Mouse (Mus musculus): Measurements from ENCODE around the gene Tbc1d5. TPM values are rescaled to one million over a fixed set of nuclear protein-coding genes. Genes with fewer than 3 reads are reported as not detected.

The Tbc1d5 gene
- 7.5 and 9.0 TPM in 2 replicates for polyA plus RNA-seq (2015; fragmentation: Nextera tagmentation; extraction: Ambion mirVana)

DNA sequence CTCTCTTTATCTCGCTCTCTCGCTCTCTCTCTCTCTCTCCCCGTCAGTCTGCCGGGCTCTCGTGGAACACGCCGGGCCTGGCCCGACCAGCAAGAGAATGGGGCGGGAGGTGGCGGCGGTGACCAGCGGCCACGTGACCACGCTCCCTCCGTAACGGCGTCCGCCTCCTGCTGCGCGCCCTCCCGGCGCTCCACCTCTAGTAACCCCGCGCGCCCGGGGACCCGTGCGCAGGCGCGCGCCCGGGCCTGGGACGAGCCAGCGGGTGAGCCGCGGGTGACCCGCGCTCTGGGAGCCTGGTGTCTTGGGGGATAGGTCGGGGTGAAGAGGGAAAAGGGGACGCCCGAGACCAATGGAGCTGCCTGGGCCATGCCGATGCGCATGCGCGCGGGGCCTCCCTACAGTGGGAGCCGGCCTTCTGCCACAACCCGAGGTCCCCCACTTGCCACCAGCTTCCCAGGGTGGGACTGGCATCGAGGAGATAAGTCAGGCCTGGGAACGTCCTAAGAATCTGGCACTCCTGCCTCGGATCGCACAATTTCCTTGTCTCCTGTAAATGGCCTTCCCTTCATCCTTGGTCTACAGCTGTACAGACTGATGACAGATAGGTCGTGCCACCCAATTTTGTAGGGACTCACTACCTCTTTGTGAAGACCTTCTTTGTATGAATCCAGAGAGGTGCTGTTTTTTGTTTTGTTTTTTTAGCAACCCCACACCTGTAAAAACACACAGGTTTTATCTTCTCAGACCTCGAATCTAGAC is at the start of gene Tbc1d5:
Tbc1d5 (minus strand) TSS at position 158 of the 759 bp plus-strand sequence.
- H3K27ac ChIP-seq (ENCODE audit: low read depth, low read length): peak within 1 kb of the TSS; percentile 99
- peak within 1 kb of the TSS; percentile 89 for H3K4me3 ChIP-seq (ENCODE audit: low read length)
- peak within 1 kb of the TSS; percentile 99 for H3K9ac ChIP-seq (ENCODE audit: low read depth, low read length)
- no peaks in the 10 kb centered on the region for H3K36me3 ChIP-seq (ENCODE audit: control insufficient read depth, insufficient read depth, low read length)
- H3K27me3 ChIP-seq (replicated peaks; ENCODE audit: control insufficient read depth, insufficient read depth, low read length): no peaks in the 10 kb centered on the region
- H3K4me2 ChIP-seq (ENCODE audit: low read length): peak within 1 kb of the TSS; percentile 85
- 2% methylated on average over 54 of the region's 54 CpGs for WGBS
- peak; percentile 97 for ATAC-seq
- no peaks in the 10 kb centered on the region for H3K9me3 ChIP-seq (ENCODE audit: control insufficient read depth, low read length)
- no peaks in the 10 kb centered on the region for H3K4me1 ChIP-seq (ENCODE audit: control insufficient read depth, insufficient read depth, low read depth, low read length)

DNA sequence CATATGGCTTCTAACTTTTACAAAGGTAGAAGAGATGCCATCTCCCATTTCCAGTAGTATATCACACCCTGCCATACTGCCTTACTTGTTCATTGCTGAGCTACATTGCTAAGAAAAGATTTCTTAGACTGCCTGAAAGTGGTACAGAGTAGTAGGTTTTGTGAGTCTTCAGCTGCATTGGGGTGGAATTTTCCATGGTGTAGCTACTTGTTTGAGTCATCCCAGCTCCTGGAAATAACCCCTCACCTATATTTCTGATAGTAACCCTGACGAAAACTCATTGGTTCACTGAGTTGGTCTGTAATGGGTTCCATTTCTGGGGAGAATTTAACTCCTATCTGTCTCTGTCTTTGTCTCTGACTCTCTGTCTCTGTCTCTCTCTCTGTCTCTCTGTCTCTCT is 46.9 kb upstream of the Tbc1d5 start:
- no peaks in the 10 kb centered on the region for H3K27me3 ChIP-seq (replicated peaks; ENCODE audit: control insufficient read depth, insufficient read depth, low read length)
- no peaks in the 10 kb centered on the region for H3K36me3 ChIP-seq (ENCODE audit: control insufficient read depth, insufficient read depth, low read length)
- 93% methylated on average over 1 of the region's 1 CpGs for WGBS
- H3K9ac ChIP-seq (ENCODE audit: low read depth, low read length): no peak overlapping the region
- H3K4me2 ChIP-seq (ENCODE audit: low read length): no peak overlapping the region
- no peak for ATAC-seq
- no peaks in the 10 kb centered on the region for H3K9me3 ChIP-seq (ENCODE audit: control insufficient read depth, low read length)
- H3K4me1 ChIP-seq (ENCODE audit: control insufficient read depth, insufficient read depth, low read depth, low read length): no peaks in the 10 kb centered on the region
- no peak overlapping the region for H3K27ac ChIP-seq (ENCODE audit: low read depth, low read length)
- no peak overlapping the region for H3K4me3 ChIP-seq (ENCODE audit: low read length)

GRCm38 (mm10) chr17:51223152-51223551 is 44.0 kb upstream of the Tbc1d5 start:
- Histone ChIP-seq H3K27me3 (replicated peaks; ENCODE audit: control insufficient read depth, insufficient read depth, low read length) (no peaks in the 10 kb centered on the region), H3K9ac (ENCODE audit: low read depth, low read length) (no peak overlapping the region), H3K9me3 (ENCODE audit: control insufficient read depth, low read length) (no peaks in the 10 kb centered on the region), H3K4me1 (ENCODE audit: control insufficient read depth, insufficient read depth, low read depth, low read length) (no peaks in the 10 kb centered on the region), H3K4me3 (ENCODE audit: low read length) (no peak overlapping the region), H3K36me3 (ENCODE audit: control insufficient read depth, insufficient read depth, low read length) (no peaks in the 10 kb centered on the region), H3K4me2 (ENCODE audit: low read length) (no peak overlapping the region), H3K27ac (ENCODE audit: low read depth, low read length) (no peak overlapping the region)
- WGBS: 13% methylated on average over 4 of the region's 4 CpGs
- no peak for ATAC-seq

GRCm38 (mm10) chr17:51221075-51221474 is 41.9 kb upstream of the Tbc1d5 start:
- Histone ChIP-seq H3K36me3 (ENCODE audit: control insufficient read depth, insufficient read depth, low read length) (no peaks in the 10 kb centered on the region), H3K4me2 (ENCODE audit: low read length) (no peak overlapping the region), H3K9ac (ENCODE audit: low read depth, low read length) (no peak overlapping the region), H3K4me3 (ENCODE audit: low read length) (no peak overlapping the region), H3K9me3 (ENCODE audit: control insufficient read depth, low read length) (no peaks in the 10 kb centered on the region), H3K27ac (ENCODE audit: low read depth, low read length) (no peak overlapping the region), H3K4me1 (ENCODE audit: control insufficient read depth, insufficient read depth, low read depth, low read length) (no peaks in the 10 kb centered on the region), H3K27me3 (replicated peaks; ENCODE audit: control insufficient read depth, insufficient read depth, low read length) (no peaks in the 10 kb centered on the region)
- ATAC-seq: no peak
- WGBS: 84% methylated on average over 7 of the region's 7 CpGs

DNA sequence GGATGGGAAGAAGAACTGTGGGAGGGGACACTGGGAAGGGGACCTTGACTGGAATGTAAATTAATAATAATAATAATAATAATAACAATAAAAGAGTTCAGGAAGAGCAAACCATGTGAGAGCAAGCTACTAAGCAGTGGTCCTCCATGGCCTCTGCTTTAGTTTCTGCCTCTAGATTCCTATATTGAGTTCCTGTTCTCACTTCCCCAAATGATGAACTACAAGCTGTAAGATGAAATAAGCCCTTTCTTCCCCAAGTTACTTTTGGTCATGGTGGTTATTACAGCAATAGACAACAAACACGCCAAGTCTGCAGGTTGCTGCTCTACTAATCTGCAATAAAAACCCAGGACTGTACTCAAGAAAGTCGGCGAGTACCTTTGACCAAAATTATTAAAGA is 40.7 kb upstream of the Tbc1d5 start:
- Histone ChIP-seq H3K4me3 (ENCODE audit: low read length) (no peak overlapping the region), H3K9me3 (ENCODE audit: control insufficient read depth, low read length) (0 out of 2 replicates have a peak, but pooled peaks cover 2% of the 10 kb centered on the region), H3K27ac (ENCODE audit: low read depth, low read length) (no peak overlapping the region), H3K4me2 (ENCODE audit: low read length) (no peak overlapping the region), H3K9ac (ENCODE audit: low read depth, low read length) (no peak overlapping the region), H3K36me3 (ENCODE audit: control insufficient read depth, insufficient read depth, low read length) (no peaks in the 10 kb centered on the region), H3K4me1 (ENCODE audit: control insufficient read depth, insufficient read depth, low read depth, low read length) (no peaks in the 10 kb centered on the region), H3K27me3 (replicated peaks; ENCODE audit: control insufficient read depth, insufficient read depth, low read length) (no peaks in the 10 kb centered on the region)
- WGBS: 95% methylated on average over 3 of the region's 3 CpGs
- no peak for ATAC-seq

DNA sequence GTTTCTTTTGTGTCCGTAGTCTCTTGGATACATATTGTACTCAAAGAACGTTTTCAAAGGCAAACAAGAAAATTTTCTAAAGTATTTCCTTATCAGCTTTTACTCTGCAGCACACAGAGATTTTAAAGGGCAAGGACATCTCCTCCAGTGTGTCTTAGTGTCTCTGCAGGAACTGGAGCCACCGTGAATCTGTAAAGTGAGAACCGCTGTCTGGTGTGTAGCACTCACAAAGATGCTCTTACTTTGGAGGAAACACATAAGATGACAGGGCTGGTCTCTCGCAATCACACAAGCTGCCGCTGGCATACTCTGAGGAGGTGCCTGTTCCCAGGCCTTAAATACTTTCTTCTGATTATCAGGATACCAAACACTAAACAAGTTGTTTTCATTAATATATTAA is 37.3 kb upstream of the Tbc1d5 start:
- Histone ChIP-seq H3K36me3 (ENCODE audit: control insufficient read depth, insufficient read depth, low read length) (no peaks in the 10 kb centered on the region), H3K4me1 (ENCODE audit: control insufficient read depth, insufficient read depth, low read depth, low read length) (no peaks in the 10 kb centered on the region), H3K9me3 (ENCODE audit: control insufficient read depth, low read length) (0 out of 2 replicates have a peak, but pooled peaks cover 2% of the 10 kb centered on the region), H3K4me3 (ENCODE audit: low read length) (no peak overlapping the region), H3K27ac (ENCODE audit: low read depth, low read length) (no peak overlapping the region), H3K27me3 (replicated peaks; ENCODE audit: control insufficient read depth, insufficient read depth, low read length) (no peaks in the 10 kb centered on the region), H3K4me2 (ENCODE audit: low read length) (no peak overlapping the region), H3K9ac (ENCODE audit: low read depth, low read length) (no peak overlapping the region)
- WGBS: 95% methylated on average over 6 of the region's 6 CpGs
- ATAC-seq: no peak

DNA sequence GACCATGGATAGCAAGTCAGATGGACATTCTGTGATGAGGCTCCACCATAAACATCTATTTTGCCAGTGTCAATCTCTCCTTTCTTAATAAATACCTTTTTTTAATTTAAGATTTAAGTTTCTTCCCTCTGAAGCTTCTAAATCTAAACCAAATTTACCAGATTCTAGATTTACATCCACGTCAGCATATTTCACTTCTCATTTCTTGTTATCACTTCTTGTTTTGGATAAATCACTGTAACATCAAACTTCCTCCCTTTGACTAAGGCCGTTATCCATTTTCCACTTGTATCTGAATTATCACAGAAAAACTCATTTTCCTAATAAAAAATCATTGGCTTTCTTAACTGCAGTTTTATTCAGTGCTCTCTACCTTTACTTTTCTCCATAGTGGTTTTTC is 30.4 kb upstream of the Tbc1d5 start:
- no peaks in the 10 kb centered on the region for H3K4me1 ChIP-seq (ENCODE audit: control insufficient read depth, insufficient read depth, low read depth, low read length)
- no peak overlapping the region for H3K4me2 ChIP-seq (ENCODE audit: low read length)
- H3K36me3 ChIP-seq (ENCODE audit: control insufficient read depth, insufficient read depth, low read length): no peaks in the 10 kb centered on the region
- H3K4me3 ChIP-seq (ENCODE audit: low read length): no peak overlapping the region
- H3K27ac ChIP-seq (ENCODE audit: low read depth, low read length): no peak overlapping the region
- H3K9ac ChIP-seq (ENCODE audit: low read depth, low read length): no peak overlapping the region
- H3K27me3 ChIP-seq (replicated peaks; ENCODE audit: control insufficient read depth, insufficient read depth, low read length): no peaks in the 10 kb centered on the region
- no peak for ATAC-seq
- no peaks in the 10 kb centered on the region for H3K9me3 ChIP-seq (ENCODE audit: control insufficient read depth, low read length)
- 90% methylated on average over 2 of the region's 2 CpGs for WGBS

DNA sequence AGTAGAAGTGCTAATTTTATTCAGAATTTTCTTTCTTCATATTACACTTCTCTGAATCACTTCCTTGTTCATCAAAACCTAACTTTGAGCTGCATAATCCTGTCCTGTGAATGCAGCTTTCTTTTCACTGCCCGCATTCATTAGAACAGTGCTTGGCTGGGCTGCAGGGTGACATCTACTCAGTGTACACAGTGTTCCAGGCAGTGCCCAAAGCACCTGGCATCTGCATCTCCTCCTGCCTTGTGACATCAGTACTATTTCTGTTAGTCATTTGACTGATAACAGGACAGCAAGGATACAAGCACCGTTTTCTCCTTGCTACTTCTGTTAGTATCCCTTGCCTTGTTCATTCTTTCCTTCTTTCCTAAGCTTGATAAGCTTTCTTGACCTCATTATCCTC is 25.5 kb upstream of the Tbc1d5 start:
- no peaks in the 10 kb centered on the region for H3K4me1 ChIP-seq (ENCODE audit: control insufficient read depth, insufficient read depth, low read depth, low read length)
- ATAC-seq: no peak
- H3K36me3 ChIP-seq (ENCODE audit: control insufficient read depth, insufficient read depth, low read length): no peaks in the 10 kb centered on the region
- H3K4me3 ChIP-seq (ENCODE audit: low read length): no peak overlapping the region
- H3K27me3 ChIP-seq (replicated peaks; ENCODE audit: control insufficient read depth, insufficient read depth, low read length): no peaks in the 10 kb centered on the region
- H3K9me3 ChIP-seq (ENCODE audit: control insufficient read depth, low read length): no peaks in the 10 kb centered on the region
- H3K27ac ChIP-seq (ENCODE audit: low read depth, low read length): no peak overlapping the region
- H3K4me2 ChIP-seq (ENCODE audit: low read length): no peak overlapping the region
- no peak overlapping the region for H3K9ac ChIP-seq (ENCODE audit: low read depth, low read length)
- WGBS: 87% methylated on average over 2 of the region's 2 CpGs

DNA sequence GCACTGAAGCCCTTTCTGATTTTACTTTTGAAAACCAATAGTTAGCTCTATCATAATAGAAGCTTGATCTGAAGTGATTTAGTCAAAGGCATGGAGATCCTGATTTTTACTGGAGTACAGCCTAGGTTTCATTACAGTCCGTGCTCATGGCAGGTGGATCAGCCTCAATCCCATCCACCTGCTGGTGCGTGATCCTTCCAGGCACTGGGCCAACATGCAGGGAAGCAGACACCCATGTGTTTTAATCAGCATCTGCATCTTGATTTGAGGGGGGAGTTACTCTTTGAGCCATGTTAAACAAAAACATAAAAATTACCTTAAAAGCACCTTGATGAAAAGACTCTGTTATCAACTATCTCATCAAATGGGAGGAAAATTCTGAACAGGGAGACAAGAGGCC is 16.4 kb upstream of the Tbc1d5 start:
- no peak overlapping the region for H3K4me3 ChIP-seq (ENCODE audit: low read length)
- WGBS: 81% methylated on average over 2 of the region's 2 CpGs

More for the DNA sequence above, 16.4 kb upstream of the Tbc1d5 start:
- no peak overlapping the region for H3K9ac ChIP-seq (ENCODE audit: low read depth, low read length)
- no peak overlapping the region for H3K27ac ChIP-seq (ENCODE audit: low read depth, low read length)
- H3K4me1 ChIP-seq (ENCODE audit: control insufficient read depth, insufficient read depth, low read depth, low read length): no peaks in the 10 kb centered on the region
- H3K36me3 ChIP-seq (ENCODE audit: control insufficient read depth, insufficient read depth, low read length): no peaks in the 10 kb centered on the region
- no peaks in the 10 kb centered on the region for H3K9me3 ChIP-seq (ENCODE audit: control insufficient read depth, low read length)
- no peak for ATAC-seq
- H3K27me3 ChIP-seq (replicated peaks; ENCODE audit: control insufficient read depth, insufficient read depth, low read length): no peaks in the 10 kb centered on the region
- H3K4me2 ChIP-seq (ENCODE audit: low read length): no peak overlapping the region

Measured in hindbrain, embryonic 16.5 days (tissue).